Mouse (Mus musculus) heart, postnatal 36 days (tissue): ENCODE results near the gene Fam168a. TPM values are rescaled to one million over a fixed set of nuclear protein-coding genes. Genes with fewer than 3 reads are reported as not detected.

ENCODE experiments used
- DNase-seq, 2 experiments: peaks; one replicate each; pipeline ENCODE4 v3.0.0; 2021 to 2022
- intact Hi-C: fragments of 180-260 bp; cut with DNase I; formaldehyde crosslinking; loops from one replicate; pipeline ENCODE4 v1.15.1; 2025
- total RNA-seq, 2 experiments: library from RNA; stranded (reverse); gene quantifications; 2 replicates each; pipeline ENCODE4 v1.2.3; 2021

The Fam168a gene
- 10 to 100 TPM; 38.8 to 44.7 TPM for total RNA-seq

GRCm38 (mm10) chr7:100706143-100706841 is at the start of gene Fam168a:
Fam168a (plus strand) TSS chr7:100706635.
- DNase-seq = peak; percentile 89 to 92
- intact Hi-C loops = loop anchor here (2.0 kb wide), 1 partner anchor 83 kb away; no protein-coding TSS in a partner anchor

GRCm38 (mm10) chr7:100656739-100657138 is 49.7 kb upstream of the Fam168a start:
- intact Hi-C loops = no loop called here
- DNase-seq = no peak

- intact Hi-C loops = no loop called here
- no peak for DNase-seq
Observed at GRCm38 (mm10) chr7:100658093-100658578, 48.3 kb upstream of the Fam168a start.

GRCm38 (mm10) chr7:100661264-100661663 is 45.2 kb upstream of the Fam168a start:
- intact Hi-C loops = no loop called here
- DNase-seq = no peak

- DNase-seq = no peak
- intact Hi-C loops = no loop called here
Observed at GRCm38 (mm10) chr7:100662231-100662630, 44.2 kb upstream of the Fam168a start, which contains the start of gene Plekhb1. Plekhb1 (minus strand) TSS chr7:100662414.

- DNase-seq = peak; percentile 86 to 91
Observed at GRCm38 (mm10) chr7:100663190-100663589, 43.2 kb upstream of the Fam168a start.

GRCm38 (mm10) chr7:100663729-100664304 is 42.6 kb upstream of the Fam168a start:
- intact Hi-C loops = loop anchor here (1.0 kb wide), 3 partner anchors 19 to 144 kb away; no protein-coding TSS in a partner anchor
- DNase-seq = no peak

More at GRCm38 (mm10) chr7:100663190-100663589, 43.2 kb upstream of the Fam168a start:
- intact Hi-C loops = loop anchor here (1.0 kb wide), 3 partner anchors 18 to 143 kb away; no protein-coding TSS in a partner anchor

GRCm38 (mm10) chr7:100670646-100671045 is 35.8 kb upstream of the Fam168a start:
- intact Hi-C loops = no loop called here
- no peak for DNase-seq

GRCm38 (mm10) chr7:100673452-100673851 is 33.0 kb upstream of the Fam168a start:
- no peak for DNase-seq

GRCm38 (mm10) chr7:100674941-100675340 is 31.5 kb upstream of the Fam168a start:
- peak in 1 of 2 experiments; percentile 24 for DNase-seq
- intact Hi-C loops = no loop called here

More at GRCm38 (mm10) chr7:100673452-100673851, 33.0 kb upstream of the Fam168a start:
- intact Hi-C loops = no loop called here

GRCm38 (mm10) chr7:100678052-100678451 is 28.4 kb upstream of the Fam168a start:
- no peak for DNase-seq
- intact Hi-C loops = no loop called here

- DNase-seq = no peak
- intact Hi-C loops = no loop called here
Observed at GRCm38 (mm10) chr7:100678948-100679880, 27.2 kb upstream of the Fam168a start.

- intact Hi-C loops = loop anchor here (5.0 kb wide), 1 partner anchor 159 kb away; no protein-coding TSS in a partner anchor
- DNase-seq = no peak
Observed at GRCm38 (mm10) chr7:100681132-100681531, 25.3 kb upstream of the Fam168a start.

- intact Hi-C loops = loop anchor here (1.0 to 5.0 kb wide), 2 partner anchors 20 to 161 kb away; no protein-coding TSS in a partner anchor
- no peak for DNase-seq
Observed at GRCm38 (mm10) chr7:100683241-100683640, 23.2 kb upstream of the Fam168a start.

- intact Hi-C loops = loop anchor here (2.0 to 5.0 kb wide), 2 partner anchors 162 to 183 kb away; no protein-coding TSS in a partner anchor
- DNase-seq = no peak
Observed at GRCm38 (mm10) chr7:100684081-100684480, 22.4 kb upstream of the Fam168a start.

- DNase-seq = peak; percentile 53 to 66
- intact Hi-C loops = loop anchor here (2.0 to 5.0 kb wide), 2 partner anchors 162 to 182 kb away; no protein-coding TSS in a partner anchor
Observed at GRCm38 (mm10) chr7:100684538-100684937, 21.9 kb upstream of the Fam168a start.

GRCm38 (mm10) chr7:100685061-100686030 is 21.1 kb upstream of the Fam168a start:
- intact Hi-C loops = loop anchor here (1.0 to 5.0 kb wide), 5 partner anchors 42 to 181 kb away; no protein-coding TSS in a partner anchor
- peak; percentile 78 to 86 for DNase-seq

GRCm38 (mm10) chr7:100688471-100688870 is 18.0 kb upstream of the Fam168a start:
- DNase-seq = no peak
- intact Hi-C loops = loop anchor here (5.0 kb wide), 2 partner anchors 39 to 54 kb away; no protein-coding TSS in a partner anchor

- no peak for DNase-seq
- intact Hi-C loops = no loop called here
Observed at GRCm38 (mm10) chr7:100693199-100693598, 13.2 kb upstream of the Fam168a start.
